Mouse (Mus musculus) urinary bladder, adult 2 months (tissue): ENCODE results near the gene Snn. TPM values are rescaled to one million over a fixed set of nuclear protein-coding genes. Genes with fewer than 3 reads are reported as not detected.
"Not testable (repeated sequence)": the region's sequence is repeated elsewhere in the genome, so short reads cannot be mapped to it uniquely, and the experiment has no call there.

Experiments
- DNase-seq: peaks from one replicate; pipeline ENCODE4 v3.0.0; 2022; ENCODE audit warnings: low spot score
- polyA plus RNA-seq: library from polyadenylated mRNA; depleted of rRNA; stranded (reverse); fragments of >200 nt; gene quantifications from 2 replicates; pipeline ENCODE4 v1.2.3, GENCODE M21; 2012; rRNA removed

Gene Snn
- polyA plus RNA-seq: 17.6 and 22.5 TPM in 2 replicates

DNA sequence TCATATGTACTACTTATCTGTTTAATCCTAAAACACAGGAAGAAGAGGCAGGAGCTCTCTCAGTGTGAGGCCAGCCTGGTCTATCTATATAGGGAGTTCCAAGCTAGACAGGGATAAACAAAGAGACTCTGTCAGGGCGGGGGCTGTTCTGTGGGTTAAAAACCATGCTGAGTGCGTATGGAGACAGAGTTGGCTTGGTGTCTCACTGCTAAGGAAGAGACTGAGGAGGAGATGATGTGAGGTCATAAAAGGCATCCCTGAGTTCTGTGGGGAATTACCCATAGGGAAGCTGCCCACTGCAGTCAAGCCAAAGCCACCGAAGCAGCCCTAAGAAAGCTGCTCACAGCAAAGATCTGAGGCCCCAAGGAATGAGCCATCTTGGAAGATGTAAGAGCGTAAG lies at the start of gene Snn:
Snn (plus strand) TSS at position 301 of the 400 bp plus-strand sequence.
- no peak for DNase-seq

DNA sequence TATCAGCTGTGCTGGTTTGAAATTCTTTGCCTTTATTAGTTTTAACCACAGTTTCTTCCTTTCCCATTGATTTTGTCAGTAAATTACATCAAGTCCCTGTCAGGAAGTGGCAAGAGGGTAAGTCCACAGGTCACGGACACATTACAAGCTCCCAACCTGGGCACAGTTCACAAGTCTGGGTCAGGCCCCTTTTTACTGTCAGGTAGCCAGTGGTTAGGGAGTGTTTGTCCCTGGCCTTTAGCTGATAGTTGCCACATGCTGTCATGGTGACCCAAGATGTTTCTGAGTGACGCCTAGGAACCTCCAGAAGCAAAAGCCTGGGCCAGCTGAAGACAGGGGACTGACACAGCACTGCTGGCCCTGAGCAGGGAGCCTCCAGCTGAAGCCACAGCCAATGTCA lies 49.5 kb upstream of the Snn start:
- DNase-seq: no peak

DNA sequence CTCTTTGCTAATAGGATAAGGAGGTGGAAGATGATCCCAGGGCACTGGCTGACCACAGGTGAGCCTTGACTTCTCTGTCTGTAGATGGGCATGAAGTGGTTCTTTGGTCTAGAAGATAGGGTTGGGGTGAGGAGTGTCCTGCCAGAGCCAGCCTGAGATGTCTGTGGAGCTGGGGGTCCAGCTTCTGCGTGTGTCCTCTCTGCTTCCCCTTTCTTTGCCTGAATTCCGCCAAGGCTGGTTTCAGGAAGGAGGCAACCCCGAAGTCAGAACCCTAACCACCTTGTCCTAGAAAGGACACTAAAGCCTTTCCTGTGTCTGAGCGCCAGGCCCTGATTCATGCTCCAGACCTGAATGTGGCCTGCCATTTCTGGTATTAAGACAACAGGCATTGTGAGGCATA lies 48.8 kb upstream of the Snn start:
- DNase-seq: no peak

DNA sequence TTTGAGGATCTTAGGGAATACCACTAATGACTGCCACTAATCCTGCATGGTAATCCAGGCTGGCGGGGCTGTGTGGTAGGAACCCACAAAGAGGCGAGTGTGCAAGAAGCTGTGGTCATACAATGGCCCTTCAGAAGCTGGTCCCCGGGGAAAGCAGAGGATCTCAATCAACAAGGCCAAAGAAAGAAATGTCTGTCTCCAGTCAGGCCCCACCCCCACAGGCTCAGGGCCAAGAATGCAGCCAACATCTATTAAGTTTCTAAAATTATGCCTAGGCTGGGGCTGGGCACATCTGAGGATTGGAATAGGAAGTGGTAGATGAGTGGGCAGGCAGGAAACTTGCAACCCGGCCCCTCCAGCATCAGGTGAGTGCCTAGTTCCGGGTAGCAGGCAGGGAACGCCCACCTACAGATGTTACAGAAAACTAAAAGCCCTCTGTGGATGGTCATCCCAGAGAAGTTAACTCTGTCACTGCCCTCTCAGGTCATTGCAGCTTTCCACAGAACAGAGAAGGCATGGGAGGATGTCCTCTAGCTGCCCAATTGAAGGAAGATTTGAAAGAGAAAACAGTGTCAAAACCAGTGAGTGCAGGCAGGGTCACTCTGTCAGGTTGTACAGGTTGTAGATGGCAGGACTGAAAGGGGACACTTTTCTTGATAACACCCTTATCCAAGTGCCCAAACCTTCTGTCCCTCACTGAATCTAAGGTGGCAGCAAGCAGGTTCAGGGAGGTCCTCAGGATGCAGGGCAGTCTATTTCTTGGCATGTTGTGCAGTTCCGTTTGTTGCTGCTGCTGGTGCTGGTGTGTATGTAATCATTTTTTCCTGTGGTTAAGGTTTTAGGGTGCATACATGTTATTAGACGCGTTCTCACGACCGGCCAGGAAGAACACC lies 47.9 kb upstream of the Snn start:
- DNase-seq: no peak

- not testable (repeated sequence) for DNase-seq
Observed at GRCm38 (mm10) chr16:11013464-11014147, 47.1 kb upstream of the Snn start.

DNA sequence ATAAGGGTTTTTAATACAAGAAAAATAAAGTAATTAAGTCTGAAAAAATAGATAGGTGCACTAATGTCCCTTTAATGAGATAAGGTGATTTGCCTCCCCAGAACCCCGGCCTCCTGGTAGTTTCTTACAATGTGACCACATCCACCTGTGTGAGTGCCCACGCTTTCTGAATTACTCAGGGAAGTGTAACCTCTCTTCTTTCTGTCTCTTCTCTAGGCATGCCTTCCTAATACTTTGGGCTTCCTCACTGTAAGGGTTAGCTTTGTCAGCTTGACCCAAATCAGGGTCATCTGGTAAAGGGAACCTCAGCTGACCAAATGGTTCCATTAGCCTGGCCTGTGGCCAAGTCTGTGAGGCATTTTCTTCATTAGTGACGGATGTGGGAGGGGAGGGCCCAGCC lies 46.3 kb upstream of the Snn start:
- DNase-seq: no peak

- DNase-seq: no peak
Observed at GRCm38 (mm10) chr16:11016353-11016752, 44.4 kb upstream of the Snn start.

DNA sequence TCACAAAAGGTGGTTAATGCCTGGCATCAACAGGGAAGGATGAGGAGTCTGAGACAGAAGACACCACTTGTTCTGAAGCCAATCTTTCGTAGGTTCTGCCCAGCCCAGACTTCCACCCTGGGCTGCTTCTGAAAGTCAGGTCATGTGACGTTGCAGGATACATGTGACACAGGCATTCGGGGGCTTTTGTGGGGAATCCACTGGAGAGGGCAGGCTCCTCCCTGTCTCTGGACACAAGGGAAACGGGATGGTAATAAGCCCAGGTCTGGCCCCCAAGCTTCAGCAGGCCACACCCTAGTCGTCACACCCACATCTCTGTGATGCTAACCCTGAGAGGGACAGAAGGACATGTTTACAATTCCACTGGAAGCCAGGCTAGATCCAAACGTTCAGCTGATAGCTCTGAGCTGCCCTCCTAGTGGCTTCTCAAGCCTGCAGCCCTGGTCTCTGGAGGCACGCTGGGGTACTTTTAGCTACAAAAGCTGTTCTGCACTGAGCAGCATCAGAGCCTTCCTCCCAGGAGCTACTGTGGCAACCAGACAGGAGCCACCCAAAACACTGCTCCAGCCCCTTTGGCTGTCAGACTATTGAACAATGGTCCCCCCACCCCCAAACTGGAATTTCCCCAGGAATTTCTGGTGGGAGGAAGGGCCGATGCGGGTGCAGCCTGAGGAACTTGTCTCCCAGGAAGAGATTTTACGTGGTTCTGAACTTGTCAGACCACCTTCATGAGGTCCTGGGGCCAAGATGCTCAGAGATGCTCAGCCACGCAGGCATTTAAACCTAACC lies 42.7 kb upstream of the Snn start:
- DNase-seq: no peak

GRCm38 (mm10) chr16:11021403-11022112 lies 39.2 kb upstream of the Snn start:
- DNase-seq: no peak

GRCm38 (mm10) chr16:11022113-11022489 lies 38.6 kb upstream of the Snn start:
- DNase-seq: no peak

DNA sequence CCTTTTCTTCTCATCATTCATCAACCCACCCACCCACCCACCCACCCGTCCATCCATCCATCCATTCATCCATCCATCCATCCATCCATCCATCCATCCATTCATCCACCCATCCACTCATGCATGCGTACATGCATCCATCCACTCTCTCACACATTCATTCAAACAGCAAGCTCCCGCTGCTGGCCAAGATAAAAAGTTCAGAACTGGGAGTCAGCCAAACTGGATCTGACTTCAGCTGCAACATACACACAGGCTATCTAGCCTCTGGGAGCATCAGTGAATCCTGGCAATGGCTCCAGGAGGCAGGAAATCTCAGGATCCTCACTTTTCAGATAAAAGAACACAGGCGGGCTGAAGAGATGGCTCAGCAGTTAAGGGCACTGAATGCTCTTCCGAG lies 37.1 kb upstream of the Snn start:
- no peak for DNase-seq

DNA sequence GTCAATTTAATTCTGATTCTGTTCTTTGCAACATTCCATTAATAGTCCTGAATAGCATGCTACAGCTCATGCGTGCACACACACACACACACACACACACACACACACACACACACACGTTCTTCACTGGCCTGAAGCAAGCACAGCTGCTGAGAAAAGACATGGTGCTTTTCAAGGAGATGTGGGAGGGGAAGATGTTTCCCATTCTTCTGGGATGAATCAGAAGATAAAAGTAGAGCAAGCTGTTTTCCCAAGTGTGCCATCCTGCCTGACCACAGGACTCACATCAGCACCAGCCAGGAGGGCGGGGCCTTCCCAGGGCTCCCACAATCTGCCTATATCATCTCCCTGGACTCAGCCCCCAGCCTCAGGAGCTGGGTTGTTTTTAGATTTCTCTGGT lies 35.9 kb upstream of the Snn start:
- DNase-seq: no peak

GRCm38 (mm10) chr16:11028206-11028605 lies 32.5 kb upstream of the Snn start:
- no peak for DNase-seq

DNA sequence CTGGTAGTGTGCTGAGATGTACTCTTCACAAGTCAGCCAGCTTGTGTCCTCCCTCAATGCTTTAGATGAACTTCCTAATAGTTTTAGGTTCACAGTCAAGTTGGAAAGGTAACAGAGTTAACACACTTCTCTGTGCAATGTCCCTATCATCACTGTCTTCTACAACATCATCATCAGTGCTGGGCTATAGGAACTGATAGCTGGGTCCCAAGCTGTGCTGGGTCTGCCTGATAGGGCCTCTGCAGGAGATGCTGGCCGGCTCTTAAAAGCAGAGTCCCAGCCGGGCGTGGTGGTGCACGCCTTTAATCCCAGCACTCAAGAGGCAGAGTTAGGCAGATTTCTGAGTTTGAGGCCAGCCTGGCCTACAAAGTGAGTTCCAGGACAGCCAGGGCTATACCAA lies 29.9 kb upstream of the Snn start:
- no peak for DNase-seq

DNA sequence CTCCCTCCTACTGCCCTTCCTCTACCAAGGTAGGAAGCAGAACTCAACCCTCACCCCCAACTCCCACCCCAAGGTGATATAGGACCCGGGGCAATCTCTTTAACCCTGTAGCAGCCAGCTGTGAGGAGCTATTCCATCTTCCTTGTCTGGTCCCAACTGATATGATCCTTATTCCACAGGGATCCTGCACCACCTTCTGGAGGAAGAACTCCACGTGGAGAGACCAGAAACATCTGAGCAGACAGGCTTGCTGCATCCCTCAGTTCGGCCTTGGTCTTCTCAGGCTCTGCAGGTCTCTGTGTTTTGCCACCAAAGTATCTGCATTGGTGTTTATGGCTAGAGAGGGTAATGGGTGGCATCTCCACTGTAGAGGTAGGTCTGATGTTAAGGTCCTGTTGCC lies 29.4 kb upstream of the Snn start:
- no peak for DNase-seq

GRCm38 (mm10) chr16:11034193-11034803 lies 26.4 kb upstream of the Snn start:
- DNase-seq: peak; percentile 74

- no peak for DNase-seq
Observed at GRCm38 (mm10) chr16:11035273-11035672, 25.5 kb upstream of the Snn start.

DNA sequence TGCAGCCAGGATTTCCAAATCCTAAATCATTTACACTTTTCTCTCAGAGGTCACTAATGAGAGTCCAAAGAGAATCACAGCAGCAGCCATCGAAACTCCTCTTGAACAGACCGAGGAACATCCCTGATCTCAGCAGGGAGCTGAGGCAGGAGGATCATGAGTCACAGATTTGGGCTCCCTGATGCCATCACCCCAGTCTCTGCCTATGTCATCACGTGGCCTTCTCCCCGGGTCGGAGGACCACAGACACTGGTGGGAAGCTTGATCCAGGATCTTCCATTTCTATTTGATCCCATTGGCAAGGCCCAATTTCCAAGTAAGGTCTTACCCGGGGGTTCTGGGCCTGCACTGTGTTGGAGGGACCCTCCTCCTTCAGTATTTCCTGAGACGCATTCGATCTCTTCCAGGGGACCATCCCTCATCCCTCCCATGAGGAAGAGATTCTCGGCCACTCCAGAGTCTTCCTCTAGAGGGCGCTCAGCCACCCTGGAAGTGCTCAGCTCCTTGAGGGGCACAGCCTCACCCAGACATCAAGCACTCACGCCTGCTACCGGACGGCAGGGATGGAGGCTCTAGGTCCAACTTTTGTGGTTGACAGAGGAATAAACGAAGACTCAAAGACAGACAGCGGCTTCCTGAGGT lies 24.8 kb upstream of the Snn start:
- peak; percentile 43 for DNase-seq

DNA sequence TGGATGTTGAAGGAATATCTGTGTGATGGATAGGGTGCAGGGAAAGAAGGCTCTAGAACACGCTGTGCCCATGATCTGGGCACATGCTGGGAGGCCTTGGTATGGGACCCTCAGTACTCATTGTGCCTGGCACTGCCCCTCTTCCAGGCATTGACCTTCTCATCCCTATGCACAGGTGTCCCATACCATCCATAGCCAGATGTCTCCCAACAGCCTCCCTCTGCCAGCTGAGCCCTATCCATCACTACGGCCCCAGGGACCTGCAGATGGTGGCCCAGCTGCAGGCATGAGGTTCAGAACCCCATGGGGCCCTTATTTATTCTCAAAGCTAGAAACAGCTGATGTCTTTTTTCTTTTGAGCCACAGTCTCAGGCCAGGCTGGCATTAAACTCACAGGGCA lies 20.1 kb upstream of the Snn start:
- no peak for DNase-seq

GRCm38 (mm10) chr16:11043239-11043638 lies 17.5 kb upstream of the Snn start:
- DNase-seq: no peak

DNA sequence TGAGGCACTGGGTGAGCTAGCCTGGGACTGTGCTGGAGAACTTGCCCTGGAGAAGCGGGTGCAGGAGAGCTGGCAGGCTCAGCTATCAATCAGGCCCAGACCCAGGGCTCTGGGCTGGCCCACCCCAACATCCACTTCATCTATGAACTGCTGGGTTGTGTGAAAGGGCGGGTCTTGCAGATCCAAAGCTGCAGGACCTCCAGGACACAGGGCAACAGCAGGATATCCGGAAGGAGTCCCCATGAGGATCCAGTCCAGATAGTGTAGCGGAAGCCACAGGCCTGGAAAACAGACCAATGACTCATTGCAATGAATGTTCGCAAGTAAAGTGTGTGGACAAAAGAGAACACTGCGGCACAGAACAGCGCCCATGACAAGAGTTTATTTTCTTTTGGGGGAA lies 14.3 kb upstream of the Snn start:
- DNase-seq: no peak
